9 mouse cellular contexts compared by ENCODE assay signal in the genomic region with DNA sequence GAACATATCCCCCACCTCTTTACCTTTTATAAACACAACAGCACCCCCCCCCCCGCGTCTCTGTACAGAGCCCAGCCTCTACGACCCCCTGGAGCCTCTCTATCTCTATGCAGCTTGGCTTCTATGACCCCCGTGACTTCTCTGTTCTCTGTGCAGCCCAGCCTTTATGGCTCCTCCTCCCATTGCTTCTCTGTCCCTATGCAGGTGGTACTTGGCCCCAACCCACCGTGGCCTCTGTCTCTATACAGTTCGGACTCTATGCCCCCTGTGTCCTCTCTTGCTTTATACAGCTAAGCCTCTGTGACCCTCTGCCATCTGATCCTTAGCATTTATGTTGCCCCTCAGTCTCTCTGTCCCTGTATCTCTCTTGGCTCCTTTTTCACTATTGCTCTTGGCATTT. TPM values are rescaled to one million over a fixed set of nuclear protein-coding genes. Genes with fewer than 3 reads are reported as not detected.
A peak's percentile ranks its signal among the peaks of the same experiment; 100 is the strongest.
DNase-seq lines count a peak whose midpoint lies in the region; ATAC-seq and TF ChIP-seq lines count a peak whose summit lies in the region.
"Had no signal": no experiment of that assay in that cellular context is flagged by ENCODE, and none has a peak within 500 bp of the region (broad histone marks: within the 10 kb centered on the region; RNA-seq: fewer than 3 reads in every experiment).

No protein-coding gene starts in this region.

- no peaks in the 10 kb centered on the region for H3K36me3 ChIP-seq in kidney, embryonic 14.5 days (ENCODE audit: control insufficient read depth, insufficient read depth, low read length)
- no peaks in the 10 kb centered on the region for H3K36me3 ChIP-seq in embryonic facial prominence, embryonic 12.5 days
- no peaks in the 10 kb centered on the region for H3K36me3 ChIP-seq in hindbrain, embryonic 16.5 days (ENCODE audit: control insufficient read depth, insufficient read depth, low read length)
- no peaks in the 10 kb centered on the region for H3K36me3 ChIP-seq in midbrain, embryonic 15.5 days (replicated peaks)

- no peak overlapping the region for H3K4me3 ChIP-seq in kidney, embryonic 14.5 days (ENCODE audit: low read length)
- no peak overlapping the region for H3K4me3 ChIP-seq in embryonic facial prominence, embryonic 12.5 days
- no peak overlapping the region for H3K4me3 ChIP-seq in hindbrain, embryonic 16.5 days (ENCODE audit: low read length)
- H3K4me3 ChIP-seq in midbrain, embryonic 15.5 days, result no peak overlapping the region
- no peak overlapping the region for H3K4me3 ChIP-seq in layer of hippocampus, adult 2 months

- DNase-seq in kidney, adult 8-10 months, result no peak
- no peak for DNase-seq in urinary bladder, adult 2 months (ENCODE audit: low spot score)
- DNase-seq in layer of hippocampus, adult 2 months (ENCODE audit: low spot score in 2 of 2), result no peak

- ATAC-seq in kidney, embryonic 14.5 days (ENCODE audit: low FRiP score, low TSS enrichment), result peak; percentile 1; the same call in 1 of the 2 replicates
- ATAC-seq in embryonic facial prominence, embryonic 12.5 days (ENCODE audit: insufficient number of reproducible peaks, insufficient read depth, low FRiP score, low TSS enrichment), result 0 out of 2 replicates have a peak, but pooled peaks have one; percentile 0
- no peak for ATAC-seq in hindbrain, embryonic 16.5 days
- no peak; the same call in 1 of the 2 replicates for ATAC-seq in midbrain, embryonic 15.5 days (replicated peaks)

- H3K9me3 ChIP-seq in kidney, embryonic 14.5 days (ENCODE audit: control insufficient read depth, low read length), result no peaks in the 10 kb centered on the region
- no peaks in the 10 kb centered on the region for H3K9me3 ChIP-seq in embryonic facial prominence, embryonic 12.5 days
- H3K9me3 ChIP-seq in hindbrain, embryonic 16.5 days (ENCODE audit: control insufficient read depth, low read length), result no peaks in the 10 kb centered on the region
- H3K9me3 ChIP-seq in midbrain, embryonic 15.5 days, result no peaks in the 10 kb centered on the region
- H3K9me3 ChIP-seq: megakaryocyte, embryonic 14.5 days had no signal

- H3K4me2 ChIP-seq in kidney, embryonic 14.5 days (replicated peaks; ENCODE audit: low read depth, low read length), result no peak overlapping the region
- no peak overlapping the region for H3K4me2 ChIP-seq in embryonic facial prominence, embryonic 12.5 days (replicated peaks)
- peak overlapping the region; percentile 15; the same call in 1 of the 2 replicates for H3K4me2 ChIP-seq in hindbrain, embryonic 16.5 days (ENCODE audit: low read length)
- peak overlapping the region; percentile 57; the same call in 1 of the 2 replicates for H3K4me2 ChIP-seq in midbrain, embryonic 15.5 days

- no peaks in the 10 kb centered on the region for H3K27me3 ChIP-seq in kidney, embryonic 14.5 days (ENCODE audit: control insufficient read depth, insufficient read depth, low read length)
- H3K27me3 ChIP-seq in embryonic facial prominence, embryonic 12.5 days, result no peaks in the 10 kb centered on the region
- H3K27me3 ChIP-seq in hindbrain, embryonic 16.5 days (replicated peaks; ENCODE audit: control insufficient read depth, insufficient read depth, low read length), result no peaks in the 10 kb centered on the region
- no peaks in the 10 kb centered on the region for H3K27me3 ChIP-seq in midbrain, embryonic 15.5 days (replicated peaks)

- no peaks in the 10 kb centered on the region for H3K4me1 ChIP-seq in kidney, embryonic 14.5 days (ENCODE audit: control insufficient read depth, insufficient read depth, low read length)
- no peaks in the 10 kb centered on the region for H3K4me1 ChIP-seq in embryonic facial prominence, embryonic 12.5 days
- H3K4me1 ChIP-seq in hindbrain, embryonic 16.5 days (ENCODE audit: control insufficient read depth, insufficient read depth, low read depth, low read length), result no peaks in the 10 kb centered on the region
- 0 out of 2 replicates have a peak, but pooled peaks cover 3% of the 10 kb centered on the region for H3K4me1 ChIP-seq in midbrain, embryonic 15.5 days

- 50% methylated on average over 6 of the region's 6 CpGs for WGBS in kidney, embryonic 14.5 days
- WGBS in embryonic facial prominence, embryonic 12.5 days, result 45% methylated on average over 6 of the region's 6 CpGs
- WGBS in hindbrain, embryonic 16.5 days, result 38% methylated on average over 6 of the region's 6 CpGs
- 33% methylated on average over 6 of the region's 6 CpGs for WGBS in midbrain, embryonic 15.5 days

- H3K9ac ChIP-seq in kidney, embryonic 14.5 days (ENCODE audit: low read depth, low read length), result no peak overlapping the region
- H3K9ac ChIP-seq in embryonic facial prominence, embryonic 12.5 days, result no peak overlapping the region
- H3K9ac ChIP-seq in hindbrain, embryonic 16.5 days (ENCODE audit: low read depth, low read length), result no peak overlapping the region
- H3K9ac ChIP-seq in midbrain, embryonic 15.5 days, result no peak overlapping the region

- H3K27ac ChIP-seq in kidney, embryonic 14.5 days (ENCODE audit: low read depth, low read length), result no peak overlapping the region
- H3K27ac ChIP-seq in embryonic facial prominence, embryonic 12.5 days, result no peak overlapping the region
- no peak overlapping the region for H3K27ac ChIP-seq in hindbrain, embryonic 16.5 days (ENCODE audit: low read depth, low read length)
- peak overlapping the region; percentile 85; the same call in 1 of the 2 replicates for H3K27ac ChIP-seq in midbrain, embryonic 15.5 days
- no peak overlapping the region for H3K27ac ChIP-seq in layer of hippocampus, adult 2 months
- H3K27ac ChIP-seq: left cerebral cortex, adult 2 months had no signal

- no peak for TF ChIP-seq CTCF in layer of hippocampus, adult 2 months (conservative IDR thresholded peaks at IDR 0.05)

RNA-seq across cellular contexts. Expression of a gene that starts 12.4 kb away (rescaled TPM):
- 33.2 and 47.7 TPM in 2 replicates for polyA plus RNA-seq in kidney, embryonic 14.5 days (2014; fragmentation: Nextera tagmentation; extraction: Ambion mirVana)
- polyA plus RNA-seq in embryonic facial prominence, embryonic 12.5 days (2016; fragmentation: Nextera tagmentation; extraction: Ambion mirVana), result 60.6 and 62.0 TPM in 2 replicates
- polyA plus RNA-seq in hindbrain, embryonic 16.5 days (2015; fragmentation: Nextera tagmentation; extraction: Ambion mirVana), result 107 and 112 TPM in 2 replicates
- polyA plus RNA-seq in midbrain, embryonic 15.5 days (2015; fragmentation: Nextera tagmentation; extraction: Ambion mirVana), result 118 and 128 TPM in 2 replicates
- 23.4 and 38.4 TPM in 2 replicates for polyA plus RNA-seq in urinary bladder, adult 2 months (2012; rRNA removed)
- 10 to 100 TPM; 51.3 to 65.0 TPM for total RNA-seq in layer of hippocampus, adult 2 months (2021)

Comparison
In these comparisons a context has a peak if more than half of its experiments do, and no peak if none do; other contexts are left out.
1. ATAC-seq: peak in kidney, embryonic 14.5 days (single experiment) and embryonic facial prominence, embryonic 12.5 days (single experiment); none in hindbrain, embryonic 16.5 days (single experiment) and midbrain, embryonic 15.5 days (single experiment).
2. H3K4me2 ChIP-seq: peak in hindbrain, embryonic 16.5 days (single experiment) and midbrain, embryonic 15.5 days (single experiment); none in kidney, embryonic 14.5 days (single experiment) and embryonic facial prominence, embryonic 12.5 days (single experiment).